Mouse (Mus musculus): Measurements from ENCODE around the gene Dnm3. TPM values are rescaled to one million over a fixed set of nuclear protein-coding genes. Genes with fewer than 3 reads are reported as not detected.
A peak's percentile ranks its signal among the peaks of the same experiment; 100 is the strongest.

Dnm3 gene
- polyA plus RNA-seq, 1 experiment from 2014 or later = 13.9 TPM

- no peak for ATAC-seq (ENCODE audit: insufficient number of reproducible peaks, low FRiP score, low TSS enrichment, low read depth)
- Histone ChIP-seq H3K4me1 (ENCODE audit: control insufficient read depth, insufficient read depth, low read length) (0 out of 2 replicates have a peak, but pooled peaks cover 2% of the 10 kb centered on the region), H3K4me3 (ENCODE audit: low read depth, low read length) (no peak overlapping the region), H3K9me3 (ENCODE audit: control insufficient read depth, low read length) (no peaks in the 10 kb centered on the region), H3K27me3 (ENCODE audit: control insufficient read depth, insufficient read depth, low read length) (no peaks in the 10 kb centered on the region), H3K4me2 (ENCODE audit: low read depth, severe bottlenecking) (no peak overlapping the region), H3K9ac (ENCODE audit: low read length) (no peak overlapping the region), H3K36me3 (ENCODE audit: control insufficient read depth, insufficient read depth, low read length) (no peaks in the 10 kb centered on the region), H3K27ac (replicated peaks; ENCODE audit: low read depth, low read length) (no peak overlapping the region)
- DNase-seq (ENCODE audit: low spot score) = peak; percentile 42
- WGBS = 37% methylated on average over 8 of the region's 8 CpGs
Measured at GRCm38 (mm10) chr1:162358036-162358435, 119.8 kb downstream of the Dnm3 start.

- Histone ChIP-seq H3K4me3 (ENCODE audit: low read depth, low read length) (no peak overlapping the region), H3K4me1 (ENCODE audit: control insufficient read depth, insufficient read depth, low read length) (0 out of 2 replicates have a peak, but pooled peaks cover 2% of the 10 kb centered on the region), H3K27me3 (ENCODE audit: control insufficient read depth, insufficient read depth, low read length) (no peaks in the 10 kb centered on the region), H3K36me3 (ENCODE audit: control insufficient read depth, insufficient read depth, low read length) (no peaks in the 10 kb centered on the region), H3K9ac (ENCODE audit: low read length) (no peak overlapping the region), H3K9me3 (ENCODE audit: control insufficient read depth, low read length) (no peaks in the 10 kb centered on the region), H3K4me2 (ENCODE audit: low read depth, severe bottlenecking) (no peak overlapping the region), H3K27ac (replicated peaks; ENCODE audit: low read depth, low read length) (no peak overlapping the region)
- WGBS = 80% methylated on average over 5 of the region's 5 CpGs
- DNase-seq (ENCODE audit: low spot score) (no peak), ATAC-seq (ENCODE audit: insufficient number of reproducible peaks, low FRiP score, low TSS enrichment, low read depth) (no peak)
Measured at GRCm38 (mm10) chr1:162356481-162356880, 121.4 kb downstream of the Dnm3 start.

GRCm38 (mm10) chr1:162354780-162355179 lies 123.1 kb downstream of the Dnm3 start:
- H3K9ac ChIP-seq (ENCODE audit: low read length) = no peak overlapping the region
- no peak overlapping the region for H3K27ac ChIP-seq (replicated peaks; ENCODE audit: low read depth, low read length)
- no peak overlapping the region for H3K4me2 ChIP-seq (ENCODE audit: low read depth, severe bottlenecking)
- H3K4me3 ChIP-seq (ENCODE audit: low read depth, low read length) = no peak overlapping the region
- ATAC-seq (ENCODE audit: insufficient number of reproducible peaks, low FRiP score, low TSS enrichment, low read depth) (no peak), DNase-seq (ENCODE audit: low spot score) (no peak)
- H3K9me3 ChIP-seq (ENCODE audit: control insufficient read depth, low read length) = no peaks in the 10 kb centered on the region
- no peaks in the 10 kb centered on the region for H3K27me3 ChIP-seq (ENCODE audit: control insufficient read depth, insufficient read depth, low read length)
- no peaks in the 10 kb centered on the region for H3K36me3 ChIP-seq (ENCODE audit: control insufficient read depth, insufficient read depth, low read length)
- WGBS = 91% methylated on average over 4 of the region's 4 CpGs
- H3K4me1 ChIP-seq (ENCODE audit: control insufficient read depth, insufficient read depth, low read length) = 0 out of 2 replicates have a peak, but pooled peaks cover 2% of the 10 kb centered on the region

GRCm38 (mm10) chr1:162353831-162354230 lies 124.0 kb downstream of the Dnm3 start:
- no peaks in the 10 kb centered on the region for H3K9me3 ChIP-seq (ENCODE audit: control insufficient read depth, low read length)
- no peaks in the 10 kb centered on the region for H3K4me1 ChIP-seq (ENCODE audit: control insufficient read depth, insufficient read depth, low read length)
- 86% methylated on average over 4 of the region's 4 CpGs for WGBS
- H3K4me3 ChIP-seq (ENCODE audit: low read depth, low read length) = no peak overlapping the region
- no peak overlapping the region for H3K27ac ChIP-seq (replicated peaks; ENCODE audit: low read depth, low read length)
- no peak overlapping the region for H3K4me2 ChIP-seq (ENCODE audit: low read depth, severe bottlenecking)
- no peaks in the 10 kb centered on the region for H3K27me3 ChIP-seq (ENCODE audit: control insufficient read depth, insufficient read depth, low read length)
- H3K36me3 ChIP-seq (ENCODE audit: control insufficient read depth, insufficient read depth, low read length) = no peaks in the 10 kb centered on the region
- ATAC-seq (ENCODE audit: insufficient number of reproducible peaks, low FRiP score, low TSS enrichment, low read depth) = no peak
- DNase-seq (ENCODE audit: low spot score) = no peak
- H3K9ac ChIP-seq (ENCODE audit: low read length) = no peak overlapping the region

- H3K36me3 ChIP-seq (ENCODE audit: control insufficient read depth, insufficient read depth, low read length) = no peaks in the 10 kb centered on the region
- H3K9ac ChIP-seq (ENCODE audit: low read length) = no peak overlapping the region
- H3K4me3 ChIP-seq (ENCODE audit: low read depth, low read length) = no peak overlapping the region
- DNase-seq (ENCODE audit: low spot score) (no peak), ATAC-seq (ENCODE audit: insufficient number of reproducible peaks, low FRiP score, low TSS enrichment, low read depth) (no peak)
- no peak overlapping the region for H3K27ac ChIP-seq (replicated peaks; ENCODE audit: low read depth, low read length)
- H3K4me2 ChIP-seq (ENCODE audit: low read depth, severe bottlenecking) = no peak overlapping the region
- no peaks in the 10 kb centered on the region for H3K9me3 ChIP-seq (ENCODE audit: control insufficient read depth, low read length)
- no peaks in the 10 kb centered on the region for H3K27me3 ChIP-seq (ENCODE audit: control insufficient read depth, insufficient read depth, low read length)
- no peaks in the 10 kb centered on the region for H3K4me1 ChIP-seq (ENCODE audit: control insufficient read depth, insufficient read depth, low read length)
- WGBS = 73% methylated on average over 6 of the region's 6 CpGs
Measured at GRCm38 (mm10) chr1:162349306-162349705, 128.5 kb downstream of the Dnm3 start.

GRCm38 (mm10) chr1:162346456-162347011 lies 131.3 kb downstream of the Dnm3 start:
- Histone ChIP-seq H3K4me1 (ENCODE audit: control insufficient read depth, insufficient read depth, low read length) (no peaks in the 10 kb centered on the region), H3K36me3 (ENCODE audit: control insufficient read depth, insufficient read depth, low read length) (no peaks in the 10 kb centered on the region), H3K4me2 (ENCODE audit: low read depth, severe bottlenecking) (no peak overlapping the region), H3K27ac (replicated peaks; ENCODE audit: low read depth, low read length) (no peak overlapping the region), H3K27me3 (ENCODE audit: control insufficient read depth, insufficient read depth, low read length) (no peaks in the 10 kb centered on the region), H3K9me3 (ENCODE audit: control insufficient read depth, low read length) (no peaks in the 10 kb centered on the region), H3K4me3 (ENCODE audit: low read depth, low read length) (no peak overlapping the region), H3K9ac (ENCODE audit: low read length) (no peak overlapping the region)
- DNase-seq (ENCODE audit: low spot score) (no peak), ATAC-seq (ENCODE audit: insufficient number of reproducible peaks, low FRiP score, low TSS enrichment, low read depth) (no peak)
- 56% methylated on average over 4 of the region's 4 CpGs for WGBS

GRCm38 (mm10) chr1:162337170-162337569 lies 140.7 kb downstream of the Dnm3 start:
- ATAC-seq (ENCODE audit: insufficient number of reproducible peaks, low FRiP score, low TSS enrichment, low read depth) (no peak), DNase-seq (ENCODE audit: low spot score) (peak; percentile 19)
- H3K36me3 ChIP-seq (ENCODE audit: control insufficient read depth, insufficient read depth, low read length) = no peaks in the 10 kb centered on the region
- no peaks in the 10 kb centered on the region for H3K9me3 ChIP-seq (ENCODE audit: control insufficient read depth, low read length)
- WGBS = 85% methylated on average over 1 of the region's 1 CpGs
- H3K27ac ChIP-seq (replicated peaks; ENCODE audit: low read depth, low read length) = no peak overlapping the region
- H3K4me1 ChIP-seq (ENCODE audit: control insufficient read depth, insufficient read depth, low read length) = no peaks in the 10 kb centered on the region
- H3K4me2 ChIP-seq (ENCODE audit: low read depth, severe bottlenecking) = no peak overlapping the region
- no peaks in the 10 kb centered on the region for H3K27me3 ChIP-seq (ENCODE audit: control insufficient read depth, insufficient read depth, low read length)
- H3K9ac ChIP-seq (ENCODE audit: low read length) = no peak overlapping the region
- no peak overlapping the region for H3K4me3 ChIP-seq (ENCODE audit: low read depth, low read length)

- 21% methylated on average over 1 of the region's 1 CpGs for WGBS
Measured at GRCm38 (mm10) chr1:162336640-162337039, 141.2 kb downstream of the Dnm3 start.

GRCm38 (mm10) chr1:162336224-162336623 lies 141.6 kb downstream of the Dnm3 start:
- H3K27ac ChIP-seq (replicated peaks; ENCODE audit: low read depth, low read length) = peak overlapping the region; percentile 24
- WGBS = 36% methylated on average over 3 of the region's 3 CpGs

More at GRCm38 (mm10) chr1:162336640-162337039, 141.2 kb downstream of the Dnm3 start:
- Histone ChIP-seq H3K9me3 (ENCODE audit: control insufficient read depth, low read length) (no peaks in the 10 kb centered on the region), H3K36me3 (ENCODE audit: control insufficient read depth, insufficient read depth, low read length) (no peaks in the 10 kb centered on the region), H3K27ac (replicated peaks; ENCODE audit: low read depth, low read length) (no peak overlapping the region; the same call in 1 of the 2 replicates), H3K4me2 (ENCODE audit: low read depth, severe bottlenecking) (no peak overlapping the region), H3K4me3 (ENCODE audit: low read depth, low read length) (no peak overlapping the region), H3K9ac (ENCODE audit: low read length) (no peak overlapping the region), H3K4me1 (ENCODE audit: control insufficient read depth, insufficient read depth, low read length) (no peaks in the 10 kb centered on the region), H3K27me3 (ENCODE audit: control insufficient read depth, insufficient read depth, low read length) (no peaks in the 10 kb centered on the region)
- peak; percentile 35; the same call in 1 of the 2 replicates for ATAC-seq (ENCODE audit: insufficient number of reproducible peaks, low FRiP score, low TSS enrichment, low read depth)
- DNase-seq (ENCODE audit: low spot score) = peak; percentile 26

More at GRCm38 (mm10) chr1:162336224-162336623, 141.6 kb downstream of the Dnm3 start:
- no peak overlapping the region for H3K4me2 ChIP-seq (ENCODE audit: low read depth, severe bottlenecking)
- DNase-seq (ENCODE audit: low spot score) = peak; percentile 22
- no peaks in the 10 kb centered on the region for H3K36me3 ChIP-seq (ENCODE audit: control insufficient read depth, insufficient read depth, low read length)
- H3K27me3 ChIP-seq (ENCODE audit: control insufficient read depth, insufficient read depth, low read length) = no peaks in the 10 kb centered on the region
- no peak overlapping the region for H3K9ac ChIP-seq (ENCODE audit: low read length)
- no peak overlapping the region for H3K4me3 ChIP-seq (ENCODE audit: low read depth, low read length)
- 0 out of 2 replicates have a peak, but pooled peaks have one; percentile 39 for ATAC-seq (ENCODE audit: insufficient number of reproducible peaks, low FRiP score, low TSS enrichment, low read depth)
- H3K9me3 ChIP-seq (ENCODE audit: control insufficient read depth, low read length) = no peaks in the 10 kb centered on the region
- H3K4me1 ChIP-seq (ENCODE audit: control insufficient read depth, insufficient read depth, low read length) = no peaks in the 10 kb centered on the region
